Mouse (Mus musculus) C2C12 (cell line): Measurements from ENCODE around the gene Gm10840. TPM values are rescaled to one million over a fixed set of nuclear protein-coding genes. Genes with fewer than 3 reads are reported as not detected.
"Not testable (repeated sequence)": the region's sequence is repeated elsewhere in the genome, so short reads cannot be mapped to it uniquely, and the experiment has no call there.

ENCODE experiments used
- H3K27me3 ChIP-seq: one replicate; pipeline ENCODE4 v1.6.1; 2011; ENCODE audit not compliant: control insufficient read depth, insufficient read depth, insufficient read length
- H3K36me3 ChIP-seq: one replicate; pipeline ENCODE4 v1.6.1; 2011; ENCODE audit not compliant: control insufficient read depth, insufficient read depth
- H3K4me3 ChIP-seq: one replicate; pipeline ENCODE4 v1.5.1; 2011; ENCODE audit warnings: mild to moderate bottlenecking, control low read depth; ENCODE audit not compliant: poor library complexity, insufficient read depth, severe bottlenecking
- H3K79me2 ChIP-seq: one replicate; pipeline ENCODE4 v1.6.1; 2011; ENCODE audit not compliant: control insufficient read depth, insufficient read depth
- H3K79me3 ChIP-seq: one replicate; pipeline ENCODE4 v1.6.1; 2011; ENCODE audit warnings: low read depth, control low read depth
- H3ac ChIP-seq: one replicate; pipeline ENCODE3; 2011; ENCODE audit warnings: low read depth; ENCODE audit not compliant: control insufficient read depth, insufficient read length
- CEBPB ChIP-seq: IDR thresholded peaks from one replicate; pipeline ENCODE4 v1.6.1; 2011; ENCODE audit warnings: low read depth, mild to moderate bottlenecking, control low read depth, moderate library complexity
- CTCF ChIP-seq: IDR thresholded peaks from one replicate; pipeline ENCODE4 v1.5.1; 2011; ENCODE audit not compliant: control insufficient read depth, insufficient read depth, insufficient read length
- FOSL1 ChIP-seq: IDR thresholded peaks from one replicate; pipeline ENCODE4 v1.8.0; 2011; ENCODE audit warnings: mild to moderate bottlenecking, low read length; ENCODE audit not compliant: poor library complexity, insufficient read depth, severe bottlenecking
- MAX ChIP-seq: IDR thresholded peaks from one replicate; pipeline ENCODE4 v1.6.1; 2011; ENCODE audit warnings: mild to moderate bottlenecking, control low read depth
- MYOD1 ChIP-seq: IDR thresholded peaks from one replicate; pipeline ENCODE4 v1.6.1; 2011; ENCODE audit warnings: low read depth; ENCODE audit not compliant: control insufficient read depth, insufficient read length
- MYOG ChIP-seq: IDR thresholded peaks from one replicate; pipeline ENCODE4 v1.6.1; 2011; ENCODE audit not compliant: control insufficient read depth, insufficient read length; ENCODE audit errors: extremely low read depth
- USF1 ChIP-seq: IDR thresholded peaks from one replicate; pipeline ENCODE4 v1.6.1; 2011; ENCODE audit warnings: low read depth, mild to moderate bottlenecking, control low read depth, moderate library complexity
- polyA plus RNA-seq: library from polyadenylated mRNA; unstranded; fragments of >200 nt; fragmentation: generic; extraction: Trizol; gene quantifications from one replicate; pipeline ENCODE4 v1.2.1, GENCODE M21; 2012; ENCODE audit warnings: missing spikeins

Gm10840 gene
- polyA plus RNA-seq, 1 experiment, result not detected

GRCm38 (mm10) chr11:106194891-106195290 lies 34.2 kb downstream of the Gm10840 start:
- Histone ChIP-seq H3ac (no peak overlapping the region), H3K79me2 (peaks cover 19% of the 10 kb centered on the region), H3K36me3 (peaks cover 33% of the 10 kb centered on the region), H3K79me3 (no peaks in the 10 kb centered on the region), H3K27me3 (no peaks in the 10 kb centered on the region), H3K4me3 (no peak overlapping the region)
- no peak for TF ChIP-seq FOSL1
- no peak for TF ChIP-seq MYOG
- TF ChIP-seq CEBPB, result no peak

DNA sequence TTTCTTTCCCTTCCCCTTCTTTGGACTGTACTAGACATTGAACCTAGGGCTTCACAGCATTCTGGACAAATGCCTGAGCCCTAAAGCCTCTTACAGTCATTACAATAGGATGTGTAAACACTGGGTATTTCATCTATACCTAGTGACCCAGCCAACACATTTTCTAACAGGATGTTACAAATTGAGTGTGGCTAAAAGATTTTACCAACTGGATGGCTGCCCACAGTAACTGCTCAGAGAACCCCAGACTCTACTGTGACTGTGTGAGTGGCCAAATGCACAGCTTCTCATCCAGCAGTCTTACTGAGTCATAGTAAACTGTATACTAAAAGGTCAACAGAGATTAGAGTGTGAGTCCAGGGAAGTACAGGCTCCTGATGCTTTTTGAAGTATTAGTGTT lies 34.7 kb downstream of the Gm10840 start:
- Histone ChIP-seq H3K36me3 (peaks cover 37% of the 10 kb centered on the region), H3K79me3 (no peaks in the 10 kb centered on the region), H3K79me2 (peaks cover 16% of the 10 kb centered on the region), H3ac (no peak overlapping the region), H3K27me3 (no peaks in the 10 kb centered on the region), H3K4me3 (no peak overlapping the region)
- TF ChIP-seq FOSL1, result no peak
- TF ChIP-seq MYOG, result no peak
- no peak for TF ChIP-seq CTCF
- TF ChIP-seq MYOD1, result no peak
- no peak for TF ChIP-seq MAX
- TF ChIP-seq CEBPB, result no peak
- no peak for TF ChIP-seq USF1

DNA sequence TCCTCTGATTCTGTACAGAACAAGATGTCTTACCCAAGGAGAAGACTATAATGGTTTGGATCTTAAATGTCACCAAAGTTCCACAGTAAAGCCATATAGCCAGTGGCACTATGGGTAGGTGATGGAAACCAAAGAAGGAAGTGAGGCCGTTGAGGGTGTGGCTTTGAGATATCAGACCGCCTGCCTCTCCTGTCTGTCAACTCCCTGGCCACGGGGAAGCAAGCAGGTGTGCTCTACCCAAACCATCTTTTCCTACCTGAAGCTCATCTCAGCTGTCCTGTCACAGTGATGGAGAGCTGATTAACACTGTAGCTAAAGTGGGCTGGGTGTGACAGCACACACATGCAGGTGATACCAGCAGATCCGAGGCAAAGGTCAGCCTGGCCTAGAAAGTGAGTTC lies 37.6 kb downstream of the Gm10840 start:
- Histone ChIP-seq H3K79me2 (no peaks in the 10 kb centered on the region), H3K4me3 (no peak overlapping the region), H3K79me3 (peaks cover 2% of the 10 kb centered on the region), H3K27me3 (no peaks in the 10 kb centered on the region), H3ac (no peak overlapping the region), H3K36me3 (peaks cover 64% of the 10 kb centered on the region)
- TF ChIP-seq MYOD1 (no peak), CTCF (no peak), CEBPB (no peak), USF1 (no peak), MAX (no peak), FOSL1 (no peak), MYOG (no peak)

DNA sequence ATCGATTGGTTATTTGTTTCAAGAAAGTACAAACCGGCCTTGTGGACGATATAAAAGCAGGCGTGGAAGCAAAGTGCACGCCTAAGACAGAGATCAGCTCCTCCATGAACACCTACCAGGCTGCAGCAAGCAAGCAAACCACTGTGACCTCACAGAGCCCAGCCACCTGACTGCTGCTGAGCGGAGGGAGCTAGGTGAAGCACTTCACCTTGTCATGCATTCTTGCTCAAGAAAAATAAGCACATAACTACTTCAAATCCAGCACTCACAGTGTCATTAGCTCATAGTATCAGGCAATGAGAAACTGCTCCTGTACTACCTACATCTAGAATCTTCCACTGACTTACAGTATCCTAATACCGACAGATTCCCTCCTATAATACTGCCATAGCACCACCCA lies 39.3 kb downstream of the Gm10840 start:
- not testable (repeated sequence) for H3K79me2 ChIP-seq, H3K4me3 ChIP-seq, H3ac ChIP-seq, H3K27me3 ChIP-seq, H3K79me3 ChIP-seq
- H3K36me3 ChIP-seq, result peaks cover 82% of the 10 kb centered on the region

- Histone ChIP-seq H3K79me3 (peaks cover 2% of the 10 kb centered on the region), H3K27me3 (no peaks in the 10 kb centered on the region), H3K79me2 (no peaks in the 10 kb centered on the region), H3ac (no peak overlapping the region), H3K36me3 (peaks cover 89% of the 10 kb centered on the region), H3K4me3 (no peak overlapping the region)
- no peak for TF ChIP-seq CTCF
- TF ChIP-seq MAX, result no peak
- TF ChIP-seq MYOD1, result no peak
- TF ChIP-seq USF1, result no peak
These were observed 40.1 kb downstream of the Gm10840 start for GRCm38 (mm10) chr11:106200756-106201155.

DNA sequence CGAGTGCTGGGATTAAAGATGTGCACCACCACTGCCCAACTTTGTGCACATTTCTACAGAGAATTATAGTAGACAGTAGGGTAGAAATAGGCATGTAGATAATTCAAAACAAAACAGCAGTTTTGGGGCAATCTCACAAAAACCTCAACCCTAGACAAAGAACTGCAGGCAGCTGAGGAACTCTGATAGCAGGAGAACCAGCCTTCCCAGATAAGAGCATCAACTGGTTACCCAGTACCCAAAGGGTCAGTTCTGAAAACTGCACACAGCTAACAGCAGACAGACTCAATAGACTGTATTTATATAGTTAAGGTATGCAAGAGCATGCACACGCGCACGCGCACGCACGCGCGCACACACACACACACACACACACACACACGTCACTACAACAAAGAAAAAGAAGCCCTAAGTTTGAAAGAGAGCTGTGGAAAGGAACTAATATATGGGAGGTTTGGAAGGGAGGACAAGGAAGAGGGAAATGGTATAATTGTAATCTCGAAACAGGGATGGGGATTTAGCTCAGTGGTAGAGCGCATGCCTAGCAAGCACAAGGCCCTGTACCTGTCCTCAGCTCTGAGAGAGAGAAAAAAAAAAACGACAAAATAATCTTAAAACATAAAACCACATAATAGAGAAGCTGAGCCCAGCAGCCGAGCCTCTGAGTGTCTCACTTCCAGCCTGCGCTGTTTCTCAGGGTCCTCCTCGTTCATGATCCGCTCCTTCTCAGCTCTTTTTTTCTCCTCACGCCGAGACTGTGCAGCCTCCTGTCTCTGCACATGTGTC lies 40.9 kb downstream of the Gm10840 start:
- Histone ChIP-seq H3ac (no peak overlapping the region), H3K4me3 (no peak overlapping the region), H3K79me3 (peaks cover 2% of the 10 kb centered on the region), H3K79me2 (no peaks in the 10 kb centered on the region), H3K27me3 (no peaks in the 10 kb centered on the region), H3K36me3 (peaks cover 94% of the 10 kb centered on the region)
- no peak for TF ChIP-seq FOSL1
- TF ChIP-seq MAX, result no peak
- TF ChIP-seq CEBPB, result no peak
- no peak for TF ChIP-seq USF1
- no peak for TF ChIP-seq MYOD1
- TF ChIP-seq CTCF, result no peak
- TF ChIP-seq MYOG, result no peak
